Mouse (Mus musculus): ENCODE results near the gene Mus81.

DNA sequence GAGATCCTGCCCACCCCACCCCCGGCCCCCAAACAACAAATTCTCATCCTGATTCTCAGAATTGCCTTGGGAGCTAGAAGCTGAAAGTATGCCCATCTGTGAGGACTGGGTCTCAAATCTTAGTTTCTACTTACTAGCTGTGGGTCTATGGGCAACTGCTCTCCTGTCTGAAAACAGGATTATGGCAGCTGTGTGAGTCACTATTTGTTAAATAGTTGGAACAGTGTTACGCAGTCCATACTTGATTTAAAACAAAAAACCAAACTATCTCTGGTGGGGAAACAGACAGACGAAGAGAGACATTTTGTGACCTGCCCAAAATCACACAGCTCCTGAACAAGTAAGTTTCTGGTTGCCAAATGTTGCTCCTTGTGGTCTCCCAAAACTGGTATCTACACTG lies 38.5 kb downstream of the Mus81 start:
- TF ChIP-seq CTCF (IDR thresholded peaks at IDR 0.05; ENCODE audit: borderline replicate concordance, extremely low read depth, insufficient read depth, insufficient read length) (no peak), POLR2A (IDR thresholded peaks at IDR 0.05; ENCODE audit: borderline replicate concordance, extremely low read depth, insufficient read depth, insufficient read length, poor library complexity, severe bottlenecking) (no peak)

Measured in brain, embryonic 14.5 days (tissue).